Mouse (Mus musculus) bone marrow macrophage, adult 2 months (primary cell): ENCODE data around the gene Gdpd4. TPM values are rescaled to one million over a fixed set of nuclear protein-coding genes. Genes with fewer than 3 reads are reported as not detected.

Experiments used
- H3K27ac ChIP-seq: 2 replicates; pipeline ENCODE4 v1.5.1; 2012; ENCODE audit warnings: low read depth, low read length; ENCODE audit not compliant: insufficient read depth
- H3K4me1 ChIP-seq: 2 replicates; pipeline ENCODE4 v1.6.1; 2012; ENCODE audit warnings: low read length; ENCODE audit not compliant: control insufficient read depth, insufficient read depth
- H3K4me3 ChIP-seq: 2 replicates; pipeline ENCODE4 v1.5.1; 2012; ENCODE audit warnings: mild to moderate bottlenecking, low read length, moderate library complexity; ENCODE audit not compliant: insufficient read depth
- CTCF ChIP-seq: IDR thresholded peaks from 2 replicates; pipeline ENCODE4 v1.5.1; 2012; ENCODE audit warnings: low read depth, mild to moderate bottlenecking, low read length, moderate library complexity
- POLR2A ChIP-seq: IDR thresholded peaks from 2 replicates; pipeline ENCODE4 v1.6.1; 2012; ENCODE audit warnings: mild to moderate bottlenecking, low read depth, low read length, borderline replicate concordance
- polyA plus RNA-seq: library from polyadenylated mRNA; stranded (reverse); fragments of >200 nt; gene quantifications from 2 replicates; pipeline ENCODE4 v1.2.4, GENCODE M21; 2012; ENCODE audit not compliant: missing spikeins, insufficient read depth, insufficient read length

Gdpd4 gene
- not detected in 2 replicates for polyA plus RNA-seq

- H3K4me3 ChIP-seq: no peak within 1 kb of the TSS
- no peaks in the 10 kb centered on the region for H3K4me1 ChIP-seq
- no peak within 1 kb of the TSS for H3K27ac ChIP-seq
- no peak for TF ChIP-seq POLR2A
- TF ChIP-seq CTCF: no peak
Observed at GRCm38 (mm10) chr7:97919742-97920141, at the start of gene Gdpd4. TSS of gene Gdpd4 (plus strand) at chr7:97919955.

DNA sequence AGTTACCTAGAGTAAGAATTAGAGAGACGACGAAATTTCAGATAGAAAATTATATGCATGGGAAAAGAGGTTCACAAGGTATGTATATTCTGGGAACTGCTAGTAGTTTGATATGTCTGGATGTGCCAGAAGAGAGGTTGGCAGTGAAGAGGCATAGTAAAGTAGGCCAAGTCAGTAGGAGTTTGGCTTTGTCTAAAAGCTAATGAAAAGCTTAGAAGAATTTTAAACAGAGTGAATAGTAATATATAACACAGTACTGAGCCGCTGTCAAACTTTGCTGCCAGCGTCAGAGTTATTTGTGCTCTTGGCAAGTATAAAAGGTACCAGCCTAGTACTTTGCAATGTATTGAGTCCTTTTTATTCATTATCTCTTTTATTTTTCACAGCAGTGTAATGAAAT, 47.4 kb upstream of the Gdpd4 start:
- Histone ChIP-seq H3K4me1 (no peaks in the 10 kb centered on the region), H3K27ac (no peak overlapping the region), H3K4me3 (no peak overlapping the region)
- TF ChIP-seq CTCF (no peak), POLR2A (no peak)

DNA sequence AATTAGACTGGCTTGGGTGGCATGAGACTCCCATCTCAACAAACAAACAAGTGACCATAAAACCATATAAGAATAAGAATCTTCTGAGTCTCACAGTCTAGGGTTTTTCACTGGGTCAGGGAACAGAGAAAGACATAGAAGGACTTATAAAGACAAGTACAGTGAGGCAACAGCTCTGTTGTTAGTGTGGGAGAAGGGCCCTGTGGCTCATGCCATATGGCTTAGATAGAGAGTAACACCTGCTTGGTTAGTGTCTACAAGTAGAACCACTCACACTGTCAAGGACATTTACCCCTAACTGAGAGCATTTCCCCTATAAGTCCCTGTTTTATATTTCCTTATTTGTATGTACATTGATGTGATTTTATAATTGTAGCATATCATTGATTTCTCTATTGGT, 46.4 kb upstream of the Gdpd4 start:
- no peak for TF ChIP-seq CTCF
- Histone ChIP-seq H3K27ac (no peak overlapping the region), H3K4me1 (no peaks in the 10 kb centered on the region), H3K4me3 (no peak overlapping the region)

- no peaks in the 10 kb centered on the region for H3K4me1 ChIP-seq
- TF ChIP-seq POLR2A (no peak), CTCF (no peak)
- no peak overlapping the region for H3K4me3 ChIP-seq
- no peak overlapping the region for H3K27ac ChIP-seq
Observed at GRCm38 (mm10) chr7:97877846-97878538, 41.8 kb upstream of the Gdpd4 start.

DNA sequence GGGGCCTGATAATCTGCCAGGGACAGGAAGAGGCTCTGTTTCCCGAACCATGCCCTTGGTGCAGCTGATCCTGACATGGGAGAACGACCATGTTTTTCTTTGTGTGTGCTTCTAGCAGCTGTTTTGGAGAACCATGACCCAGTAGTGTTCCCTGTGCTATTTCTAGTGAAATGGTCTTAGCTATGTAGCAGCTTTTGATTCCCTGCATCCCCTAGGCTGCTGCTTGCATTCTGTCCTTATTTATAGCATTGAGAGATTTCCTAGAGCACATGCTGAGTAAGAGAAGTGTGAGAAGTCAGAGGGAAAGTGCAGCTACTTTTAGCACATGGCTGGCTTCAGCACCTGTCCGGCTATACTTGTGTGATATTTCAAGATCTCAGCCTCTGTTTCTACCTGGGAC, 8.1 kb upstream of the Gdpd4 start:
- Histone ChIP-seq H3K27ac (no peak overlapping the region), H3K4me3 (no peak overlapping the region)
- TF ChIP-seq CTCF (no peak), POLR2A (no peak)

GRCm38 (mm10) chr7:97914833-97915516, 4.8 kb upstream of the Gdpd4 start:
- no peak for TF ChIP-seq POLR2A
- no peak for TF ChIP-seq CTCF
- no peaks in the 10 kb centered on the region for H3K4me1 ChIP-seq
- no peak overlapping the region for H3K27ac ChIP-seq
- H3K4me3 ChIP-seq: no peak overlapping the region

More for the DNA sequence above, 8.1 kb upstream of the Gdpd4 start:
- H3K4me1 ChIP-seq: peaks cover 2% of the 10 kb centered on the region

DNA sequence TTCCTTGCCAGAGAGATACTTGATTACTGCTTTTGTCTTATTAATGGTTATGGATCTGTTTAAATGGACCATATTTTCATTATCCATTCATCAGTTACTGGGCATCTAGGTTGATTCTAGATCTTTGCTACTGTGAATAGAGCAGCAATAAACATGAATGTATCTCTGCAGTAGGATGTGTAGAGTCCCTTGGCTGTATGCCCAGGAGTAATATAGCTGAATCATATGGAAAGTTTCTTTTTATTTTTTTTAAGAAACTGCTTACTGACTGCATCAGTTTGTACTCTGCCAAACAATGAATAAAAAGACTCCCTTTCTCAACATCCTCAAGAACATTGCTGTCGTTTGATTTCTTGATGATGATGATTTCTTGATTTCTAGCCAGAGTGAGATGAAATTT, 6.1 kb downstream of the Gdpd4 start:
- H3K27ac ChIP-seq: no peak overlapping the region
- TF ChIP-seq POLR2A: no peak
- no peak for TF ChIP-seq CTCF
- no peak overlapping the region for H3K4me3 ChIP-seq
- no peaks in the 10 kb centered on the region for H3K4me1 ChIP-seq

DNA sequence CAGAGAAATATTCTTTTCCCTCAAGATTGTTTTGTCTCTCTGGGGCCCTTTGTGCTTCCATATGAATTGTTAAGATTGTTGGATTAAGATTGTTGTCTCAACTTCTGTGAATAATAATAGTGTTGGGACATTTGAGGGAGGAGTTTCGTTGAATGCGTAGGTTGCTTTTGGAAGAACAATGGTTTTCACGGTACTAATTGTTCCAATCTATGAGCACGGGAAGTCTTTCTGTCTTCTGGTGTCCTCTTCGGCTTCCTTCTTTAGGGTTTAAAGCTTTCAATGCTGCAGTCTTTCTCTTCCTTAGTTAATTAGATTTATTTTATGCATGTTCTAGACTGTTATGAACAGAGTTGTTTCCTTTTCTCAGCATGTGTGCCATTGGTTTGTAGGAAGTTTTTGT, 7.2 kb downstream of the Gdpd4 start:
- no peak for TF ChIP-seq CTCF
- no peak for TF ChIP-seq POLR2A
- Histone ChIP-seq H3K27ac (no peak overlapping the region), H3K4me3 (no peak overlapping the region), H3K4me1 (no peaks in the 10 kb centered on the region)

- no peak overlapping the region for H3K4me3 ChIP-seq
- no peak for TF ChIP-seq CTCF
- TF ChIP-seq POLR2A: no peak
- H3K27ac ChIP-seq: no peak overlapping the region
- H3K4me1 ChIP-seq: peaks cover 6% of the 10 kb centered on the region
Observed at GRCm38 (mm10) chr7:97944485-97944884, 24.7 kb downstream of the Gdpd4 start.

DNA sequence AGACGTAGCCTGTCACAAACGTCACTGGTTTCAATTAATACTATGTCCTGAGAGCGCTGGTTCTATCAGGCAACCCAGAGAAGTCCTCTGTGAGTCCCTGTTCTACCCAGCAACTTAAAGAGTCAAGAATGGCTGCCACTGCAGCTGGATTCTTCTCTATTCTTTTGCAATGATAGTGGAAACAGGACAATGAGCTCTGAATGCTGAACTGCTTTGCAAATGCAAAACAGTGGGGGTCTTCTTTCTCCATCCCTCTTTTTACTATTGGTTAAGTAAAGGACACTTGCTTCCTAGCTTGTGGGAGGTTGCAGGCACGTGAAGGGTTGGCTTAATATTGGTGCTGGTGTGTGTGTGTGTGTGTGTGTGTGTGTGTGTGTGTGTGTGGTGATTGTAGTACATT, 52.7 kb downstream of the Gdpd4 start:
- Histone ChIP-seq H3K27ac (no peak overlapping the region), H3K4me1 (no peaks in the 10 kb centered on the region), H3K4me3 (no peak overlapping the region)
- no peak for TF ChIP-seq CTCF
- no peak for TF ChIP-seq POLR2A

- Histone ChIP-seq H3K4me1 (no peaks in the 10 kb centered on the region), H3K27ac (no peak overlapping the region), H3K4me3 (no peak overlapping the region)
- TF ChIP-seq POLR2A (no peak), CTCF (peak; percentile 55)
Observed at GRCm38 (mm10) chr7:97977463-97977862, 57.7 kb downstream of the Gdpd4 start.
